Mouse (Mus musculus) liver, adult (tissue): Measurements from ENCODE around the gene F5.

Source experiments
- GATA4 ChIP-seq: IDR thresholded peaks from 2 replicates; pipeline ENCODE4 v1.6.1; 2014; ENCODE audit warnings: mild to moderate bottlenecking, low read length; ENCODE audit not compliant: insufficient replicate concordance

Gene F5

GRCm38 (mm10) chr1:164185316-164185715, 33.7 kb downstream of the F5 start:
- TF ChIP-seq GATA4, result no peak

GRCm38 (mm10) chr1:164187002-164187560, 35.4 kb downstream of the F5 start:
- TF ChIP-seq GATA4, result no peak

- TF ChIP-seq GATA4, result no peak
Measured at GRCm38 (mm10) chr1:164199551-164199950, 47.9 kb downstream of the F5 start.

GRCm38 (mm10) chr1:164208437-164208836, 56.8 kb downstream of the F5 start:
- no peak for TF ChIP-seq GATA4

GRCm38 (mm10) chr1:164210899-164211298, 59.3 kb downstream of the F5 start:
- TF ChIP-seq GATA4, result no peak

- TF ChIP-seq GATA4, result no peak
Measured at GRCm38 (mm10) chr1:164212686-164213085, 61.0 kb downstream of the F5 start.

- TF ChIP-seq GATA4, result no peak
Measured at GRCm38 (mm10) chr1:164214190-164214589, 62.6 kb downstream of the F5 start.

- TF ChIP-seq GATA4, result peak; percentile 14; the same call in 1 of the 2 replicates
Measured at GRCm38 (mm10) chr1:164215097-164215496, 63.5 kb downstream of the F5 start.

- no peak for TF ChIP-seq GATA4
Measured at GRCm38 (mm10) chr1:164215540-164215939, 63.9 kb downstream of the F5 start.

- TF ChIP-seq GATA4, result no peak
Measured at GRCm38 (mm10) chr1:164217791-164218685, 66.4 kb downstream of the F5 start.

GRCm38 (mm10) chr1:164220261-164220660, 68.6 kb downstream of the F5 start:
- peak; percentile 33; the same call in 1 of the 2 replicates for TF ChIP-seq GATA4

- no peak for TF ChIP-seq GATA4
Measured at GRCm38 (mm10) chr1:164223089-164223488, 71.5 kb downstream of the F5 start.

GRCm38 (mm10) chr1:164233447-164233846, 81.8 kb downstream of the F5 start:
- TF ChIP-seq GATA4, result no peak

- peak; percentile 47; the same call in 1 of the 2 replicates for TF ChIP-seq GATA4
Measured at GRCm38 (mm10) chr1:164235078-164235477, 83.4 kb downstream of the F5 start.

GRCm38 (mm10) chr1:164236078-164236477, 84.4 kb downstream of the F5 start:
- no peak for TF ChIP-seq GATA4

GRCm38 (mm10) chr1:164241494-164241893, 89.9 kb downstream of the F5 start:
- TF ChIP-seq GATA4, result no peak
